Mouse (Mus musculus) A20 (cell line): ENCODE results near the gene Poldip2.
A peak's percentile ranks its signal among the peaks of the same experiment; 100 is the strongest.
"Not testable (repeated sequence)": the region's sequence is repeated elsewhere in the genome, so short reads cannot be mapped to it uniquely, and the experiment has no call there.

ENCODE experiments used
- DNase-seq: peaks from one replicate; pipeline ENCODE4 v3.0.0-alpha.2; 2011; ENCODE audit warnings: low read depth, low spot score

Gene Poldip2

DNA sequence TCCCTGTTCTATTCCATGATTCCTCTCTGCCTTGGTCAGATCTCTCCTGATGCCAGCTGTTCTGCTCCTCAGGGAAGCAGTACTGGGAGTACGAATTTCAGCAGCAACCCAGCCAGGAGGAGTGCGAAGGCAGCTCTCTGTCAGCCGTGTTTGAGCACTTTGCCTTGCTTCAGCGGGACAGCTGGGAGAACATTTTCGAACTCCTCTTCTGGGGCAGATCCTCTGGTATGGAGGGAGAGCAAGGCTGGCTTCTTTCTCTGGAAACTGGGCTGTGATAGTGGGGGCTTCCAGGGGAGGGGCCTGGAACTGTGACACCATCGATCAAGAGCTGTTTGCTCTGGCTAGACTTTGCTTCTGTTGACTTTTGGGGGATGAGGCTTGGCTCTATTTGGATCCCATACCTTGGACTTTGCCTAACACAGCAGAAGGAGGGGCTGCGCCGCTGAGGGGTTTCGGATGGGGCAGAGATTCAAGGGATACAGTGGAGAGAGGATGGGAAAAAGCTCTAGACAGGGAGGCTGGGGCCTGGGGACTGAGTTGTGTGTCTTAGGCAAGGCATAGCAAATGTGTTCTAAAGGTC is 11.3 kb upstream of the Poldip2 start:
- no peak for DNase-seq

DNA sequence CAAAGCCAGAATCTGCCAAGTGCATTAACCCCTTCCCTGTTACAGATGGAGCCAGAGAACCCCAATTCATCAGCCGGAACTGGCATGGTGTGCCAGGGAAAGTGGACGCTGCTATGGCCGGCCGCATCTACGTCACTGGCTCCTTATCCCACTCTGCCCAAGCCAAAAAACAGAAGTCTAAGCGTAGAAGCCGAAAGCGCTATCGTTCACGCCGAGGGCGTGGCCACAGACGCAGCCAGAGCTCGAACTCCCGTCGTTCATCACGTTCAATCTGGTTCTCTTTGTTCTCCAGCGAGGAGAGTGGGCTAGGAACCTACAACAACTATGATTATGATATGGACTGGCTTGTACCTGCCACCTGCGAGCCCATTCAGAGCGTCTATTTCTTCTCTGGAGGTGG is 10.5 kb upstream of the Poldip2 start:
- no peak for DNase-seq

DNA sequence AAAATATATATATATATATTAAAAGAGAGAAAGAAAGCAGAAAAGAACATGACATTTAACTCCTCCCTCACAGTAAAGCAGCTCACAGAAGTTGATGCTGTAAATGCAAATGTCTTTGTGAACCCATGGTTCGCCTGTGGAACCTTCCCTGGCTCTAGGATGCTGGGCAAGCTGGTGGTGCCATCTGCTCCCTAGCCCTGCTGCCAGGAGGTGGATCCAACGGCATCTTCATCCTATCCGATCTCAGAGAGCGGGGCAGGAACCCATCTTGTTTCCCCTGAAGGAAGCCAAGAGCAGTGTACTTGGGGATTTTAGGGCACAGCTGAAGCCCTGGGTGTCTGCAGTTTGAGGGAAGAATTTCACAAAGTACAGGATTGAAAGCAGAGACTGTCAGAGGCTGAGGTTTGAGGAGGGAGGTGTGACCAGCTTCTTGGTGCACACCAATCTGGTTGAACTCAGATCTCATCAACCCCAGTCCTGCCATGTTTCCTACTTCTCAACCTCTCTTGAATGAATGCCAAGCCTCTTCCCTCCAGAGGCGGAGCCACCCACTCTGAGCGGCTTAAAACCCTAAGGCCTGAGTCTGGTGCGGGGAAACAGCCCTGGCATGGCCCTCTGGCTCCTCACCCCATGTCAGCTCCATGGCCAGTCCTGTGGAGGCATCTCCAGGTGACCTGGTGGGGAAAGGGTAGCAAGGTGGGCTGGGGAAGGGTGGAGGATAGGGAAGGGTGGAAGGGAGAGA is 8.9 kb upstream of the Poldip2 start, which contains the start of gene Sebox:
Gene Sebox (plus strand): TSS at position 539 of the 742 bp plus-strand sequence.
- DNase-seq = no peak

DNA sequence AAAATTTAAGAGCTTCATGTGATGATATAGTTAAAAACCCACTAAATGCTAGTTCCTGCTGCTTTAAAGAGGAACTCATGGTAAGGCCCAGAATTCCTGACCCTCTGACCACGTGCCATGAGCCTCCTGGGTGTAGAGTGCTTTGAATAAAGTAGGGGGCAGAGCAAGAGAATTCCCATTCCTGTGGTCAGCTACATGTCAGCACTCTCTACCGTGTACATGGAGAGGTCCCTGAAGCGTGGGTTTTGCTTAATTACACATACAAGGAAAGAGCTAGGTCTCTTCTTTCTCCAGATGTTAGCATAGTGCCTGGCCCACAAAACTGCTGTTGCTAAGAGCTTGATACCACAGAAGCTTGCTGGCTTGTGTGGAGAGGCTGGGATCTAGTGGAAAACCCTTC is 6.6 kb upstream of the Poldip2 start:
- no peak for DNase-seq

DNA sequence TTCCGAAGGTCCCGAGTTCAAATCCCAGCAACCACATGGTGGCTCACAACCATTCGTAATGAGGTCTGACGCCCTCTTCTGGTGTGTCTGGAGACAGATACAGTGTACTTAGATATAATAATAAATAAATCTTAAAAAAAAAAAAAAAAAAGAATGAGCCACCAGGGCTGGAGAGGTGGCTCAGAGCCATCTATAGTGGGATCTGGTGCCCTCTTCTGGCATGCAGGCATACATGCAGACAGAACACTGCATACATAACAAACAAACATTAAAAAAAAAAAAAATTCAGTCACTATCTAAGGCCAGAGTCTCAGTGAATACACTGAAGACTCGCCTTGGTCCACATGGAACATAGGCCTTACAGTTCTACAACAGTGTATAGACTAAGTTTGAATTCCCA is 2.8 kb upstream of the Poldip2 start:
- peak; percentile 49 for DNase-seq

DNA sequence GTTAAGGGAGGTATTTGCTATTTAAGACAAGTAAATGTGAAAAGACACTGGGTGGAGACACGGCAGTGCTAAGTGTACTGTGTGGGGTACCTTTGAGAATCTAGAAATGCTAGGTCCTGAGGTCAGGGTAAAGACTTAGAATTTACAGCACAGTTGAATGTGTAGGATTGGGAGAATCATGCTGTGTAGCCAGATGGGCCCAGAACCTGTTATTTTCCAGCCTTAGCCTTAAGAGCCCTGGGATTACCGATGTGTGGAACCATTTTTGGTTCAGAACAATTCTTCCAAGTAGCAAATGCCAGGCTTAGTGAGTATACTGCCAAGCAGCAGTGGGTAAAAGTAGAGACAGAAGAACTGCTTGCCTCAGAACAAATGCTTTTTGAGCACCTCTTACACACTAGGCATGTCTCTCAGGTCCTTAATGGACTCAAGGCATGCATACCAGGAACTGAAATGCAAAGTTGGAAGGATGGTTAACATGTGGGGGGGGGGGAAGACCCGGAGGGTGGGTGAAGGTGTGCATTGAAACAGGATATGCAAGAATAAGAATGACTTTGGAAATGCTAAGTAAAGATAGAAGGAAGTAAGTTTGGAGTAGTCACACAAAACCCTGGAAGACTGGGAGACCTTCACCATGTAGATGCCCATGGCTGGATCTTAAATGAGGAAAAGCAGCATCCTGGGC is 1.3 kb downstream of the Poldip2 start:
- DNase-seq = peak; percentile 16

DNA sequence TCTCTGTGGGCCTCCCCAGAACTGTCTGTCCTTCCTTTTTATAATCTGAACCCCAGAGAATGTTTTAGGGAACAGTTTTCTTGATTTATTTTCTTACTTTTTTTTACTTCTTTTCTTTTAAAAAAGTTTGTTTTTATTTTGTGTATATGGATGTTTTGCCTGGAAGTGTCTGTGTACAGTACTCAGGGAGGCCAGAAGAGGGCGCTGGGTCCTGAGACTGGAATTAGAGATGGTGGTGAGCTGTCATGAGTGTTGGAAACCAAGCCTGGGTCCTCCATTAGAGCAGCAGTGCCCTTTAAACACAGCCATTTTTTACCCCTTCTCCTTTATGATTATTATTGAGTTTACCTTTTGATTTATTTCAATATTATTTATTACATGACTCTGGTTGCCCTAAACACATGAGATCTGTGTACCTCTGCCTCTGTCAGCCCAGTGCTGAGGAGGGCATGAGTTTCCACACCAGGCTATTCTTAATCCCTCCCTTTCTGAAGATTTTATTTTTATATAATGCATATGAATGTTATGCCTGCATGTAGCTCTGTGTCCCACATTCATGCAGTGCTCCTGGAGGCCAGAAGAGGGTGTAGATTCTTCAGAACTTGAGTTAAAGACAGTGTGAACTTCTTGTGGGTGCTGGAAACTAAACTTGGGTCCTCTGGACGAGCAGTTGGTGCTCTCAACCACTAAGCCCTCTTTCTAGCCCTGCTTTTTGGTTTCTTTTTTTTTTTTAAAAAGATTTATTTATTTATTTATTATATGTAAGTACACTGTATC is 3.7 kb downstream of the Poldip2 start:
- peak; percentile 37 for DNase-seq

DNA sequence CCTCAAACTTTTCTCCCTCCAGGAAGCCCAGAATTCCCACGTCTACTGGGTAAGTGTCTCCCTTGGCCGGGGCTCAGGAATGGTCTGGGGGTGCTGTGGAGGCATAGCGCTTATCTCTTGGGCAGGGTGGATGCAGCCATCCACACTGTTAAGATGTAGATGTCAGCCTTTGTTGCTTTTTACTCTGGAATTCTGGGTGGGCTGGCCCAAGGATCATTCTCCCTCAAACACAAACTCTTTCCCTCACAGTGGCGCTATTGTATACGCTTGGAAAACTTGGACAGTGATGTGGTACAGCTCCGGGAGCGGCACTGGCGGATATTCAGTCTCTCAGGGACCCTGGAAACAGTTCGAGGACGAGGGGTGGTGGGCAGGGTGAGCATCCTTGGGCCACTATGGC is 6.9 kb downstream of the Poldip2 start:
- no peak for DNase-seq

DNA sequence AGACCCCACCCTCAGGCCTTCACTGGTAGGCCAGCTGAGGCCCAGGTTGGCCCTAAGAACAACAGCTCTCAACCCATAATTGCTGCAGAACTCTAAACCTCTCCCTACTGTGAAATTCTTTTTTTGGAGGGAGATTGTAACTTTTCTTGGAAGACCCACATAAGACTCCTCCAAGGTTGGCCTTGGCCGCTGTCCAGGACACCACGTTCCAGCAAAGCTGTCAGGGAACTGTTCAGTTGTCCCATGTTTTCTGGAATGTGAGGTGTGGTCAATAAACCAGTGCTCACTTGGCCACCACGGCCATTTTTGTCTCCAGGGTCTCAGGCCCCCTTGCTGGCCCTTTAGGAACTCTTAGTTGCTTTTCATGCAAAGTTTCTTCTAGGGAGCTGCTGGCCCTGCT is 9.9 kb downstream of the Poldip2 start:
- DNase-seq = no peak

DNA sequence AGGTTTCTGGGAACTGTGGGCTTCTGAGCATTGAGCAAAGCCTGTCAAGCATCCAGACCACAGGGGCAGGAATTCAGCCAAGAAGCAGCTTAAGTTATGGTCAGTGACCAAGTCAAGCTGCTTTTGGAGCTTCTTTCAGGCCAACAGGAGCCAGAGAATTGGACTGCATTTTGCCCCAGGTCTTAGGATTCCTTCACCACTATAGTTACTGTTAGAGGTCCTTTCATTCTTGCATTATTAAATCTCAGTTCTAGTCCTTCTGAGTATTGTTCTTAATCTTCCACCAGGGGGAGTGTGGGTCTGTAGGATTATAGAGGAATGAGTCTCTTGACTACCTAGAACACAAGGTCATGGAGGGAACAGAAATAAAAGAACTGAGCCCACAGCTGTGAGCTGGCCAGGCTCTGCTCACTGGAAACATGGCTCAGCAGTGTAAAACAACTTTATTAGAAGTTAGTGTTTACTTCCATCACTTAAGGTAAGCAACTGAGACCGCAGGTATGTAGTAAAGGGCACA is 10.5 kb downstream of the Poldip2 start:
- peak; percentile 41 for DNase-seq

DNA sequence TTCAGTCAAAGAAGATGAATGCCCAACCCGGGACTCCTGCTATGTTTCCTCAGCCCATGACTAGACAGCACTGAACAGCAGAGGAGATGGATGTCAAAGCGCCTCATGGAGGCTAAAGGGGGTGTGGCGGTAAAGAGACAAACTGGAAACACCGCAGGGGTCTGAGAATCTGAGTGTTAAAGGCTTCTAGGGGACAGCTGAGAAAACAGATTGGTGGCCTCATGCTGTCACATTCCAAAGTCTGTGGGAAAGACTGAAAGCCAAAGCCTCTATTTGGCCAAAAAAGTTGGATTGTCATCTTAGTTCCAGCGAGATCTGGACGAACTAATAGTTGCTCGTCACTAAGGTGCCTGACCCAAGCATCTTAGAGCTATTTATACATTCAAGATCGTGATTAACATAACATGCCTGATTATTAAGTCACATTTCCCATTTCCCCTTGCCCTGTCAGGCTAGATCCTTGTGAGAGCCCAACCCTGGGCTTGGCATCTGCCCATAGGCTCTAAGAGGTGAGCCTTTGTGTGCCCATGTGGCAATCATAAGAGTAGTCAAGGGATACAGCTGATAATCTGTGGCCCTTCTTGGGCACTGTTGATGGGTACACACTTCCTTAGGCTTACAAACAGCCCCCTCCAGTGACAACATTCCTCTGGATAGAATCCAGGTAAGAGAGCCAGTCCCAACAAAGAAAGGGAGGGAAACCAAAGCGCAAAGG is 11.4 kb downstream of the Poldip2 start:
- DNase-seq = no peak

DNA sequence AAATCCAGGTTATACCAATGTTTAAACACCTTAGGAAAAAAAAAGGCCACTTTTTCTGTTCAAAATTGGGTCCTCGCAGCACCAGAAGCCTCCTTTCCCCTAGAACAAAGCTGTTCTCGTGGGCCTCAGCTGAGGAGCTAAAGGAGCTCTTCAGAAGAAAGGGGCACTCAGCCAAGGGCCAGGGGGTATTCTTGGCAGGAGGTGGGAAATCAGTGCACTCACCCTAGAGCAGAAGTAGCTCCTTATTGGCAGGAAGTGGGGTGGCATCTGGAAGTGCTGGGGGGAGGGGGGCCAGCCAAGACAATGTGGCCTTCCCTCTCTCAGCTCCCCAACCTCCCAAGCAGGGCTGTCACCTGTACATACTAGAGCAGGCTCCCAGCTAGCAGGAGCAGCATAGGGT is 12.8 kb downstream of the Poldip2 start:
- DNase-seq = no peak

DNA sequence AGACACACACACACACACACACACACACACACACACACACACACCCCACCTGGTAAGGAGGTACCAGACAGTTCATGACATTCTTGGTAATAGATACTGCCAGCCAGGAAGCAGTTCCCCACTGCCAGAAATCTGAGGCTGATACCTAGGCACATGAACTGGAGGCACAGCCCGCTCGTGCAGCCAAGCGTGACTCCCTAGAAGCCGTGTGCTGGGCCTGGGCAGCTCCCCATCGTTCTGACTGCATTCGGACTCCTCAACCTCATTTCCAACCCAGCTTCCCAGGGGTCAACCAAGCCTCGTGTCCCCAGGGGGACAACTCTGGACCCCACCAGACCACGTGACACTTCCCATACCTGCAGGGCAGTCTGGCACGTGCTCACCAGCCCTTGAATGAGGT is 16.7 kb downstream of the Poldip2 start:
- no peak for DNase-seq

DNA sequence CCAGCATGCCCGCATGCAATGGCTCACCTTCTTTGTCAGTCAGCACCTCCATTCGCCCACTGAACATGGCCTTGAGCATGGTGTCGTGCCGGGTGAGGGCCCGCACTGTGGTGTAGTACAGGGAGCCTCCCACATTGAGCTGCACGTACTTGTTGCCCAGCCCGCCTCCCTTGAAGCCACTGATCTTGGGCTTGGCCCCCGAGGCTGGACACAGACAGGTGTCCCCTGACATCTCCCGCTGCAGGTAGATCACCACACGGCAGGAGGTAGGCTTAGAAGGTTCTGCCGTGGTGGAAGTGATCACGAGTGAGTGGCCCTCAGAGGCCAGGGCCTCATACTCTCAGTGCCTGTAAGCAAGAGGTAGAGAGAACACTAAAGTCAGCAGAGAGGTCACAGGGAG is 18.0 kb downstream of the Poldip2 start:
- no peak for DNase-seq

DNA sequence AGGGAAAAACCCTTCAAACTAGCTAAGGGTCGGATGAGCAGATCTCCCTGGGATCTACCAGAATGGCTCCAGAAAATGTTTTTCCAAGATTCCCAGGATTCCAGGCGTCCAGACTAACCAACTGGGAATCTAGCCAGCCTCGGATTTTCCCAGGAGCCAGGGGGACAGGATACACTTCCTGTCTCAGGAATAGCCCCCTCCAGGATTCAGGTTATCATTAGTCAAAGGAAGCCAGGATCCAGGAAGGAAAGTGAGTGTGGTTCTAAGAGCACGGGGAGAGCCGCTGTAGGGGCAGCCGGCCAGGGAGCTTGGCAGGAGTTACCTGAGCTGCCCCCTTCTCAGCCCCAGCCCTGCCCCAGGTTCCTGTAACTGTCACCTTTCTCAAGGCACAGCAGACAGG is 19.1 kb downstream of the Poldip2 start:
- DNase-seq = no peak

DNA sequence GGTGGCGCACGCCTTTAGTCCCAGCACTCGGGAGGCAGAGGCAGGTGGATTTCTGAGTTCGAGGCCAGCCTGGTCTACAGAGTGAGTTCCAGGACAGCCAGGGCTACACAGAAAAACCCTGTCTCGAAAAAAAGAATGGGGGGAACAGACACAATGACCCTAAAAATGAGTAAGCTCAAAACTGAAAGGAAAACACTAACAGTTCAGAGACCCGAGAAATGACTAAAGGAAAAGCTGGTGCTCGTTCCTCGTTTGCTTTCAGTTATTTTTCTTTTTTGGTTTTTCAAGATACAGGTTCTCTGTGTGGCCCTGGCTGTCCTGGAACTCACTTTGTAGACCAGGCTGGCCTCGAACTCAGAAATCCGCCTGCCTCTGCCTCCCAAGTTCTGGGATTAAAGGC is 19.5 kb downstream of the Poldip2 start:
- DNase-seq = not testable (repeated sequence)

DNA sequence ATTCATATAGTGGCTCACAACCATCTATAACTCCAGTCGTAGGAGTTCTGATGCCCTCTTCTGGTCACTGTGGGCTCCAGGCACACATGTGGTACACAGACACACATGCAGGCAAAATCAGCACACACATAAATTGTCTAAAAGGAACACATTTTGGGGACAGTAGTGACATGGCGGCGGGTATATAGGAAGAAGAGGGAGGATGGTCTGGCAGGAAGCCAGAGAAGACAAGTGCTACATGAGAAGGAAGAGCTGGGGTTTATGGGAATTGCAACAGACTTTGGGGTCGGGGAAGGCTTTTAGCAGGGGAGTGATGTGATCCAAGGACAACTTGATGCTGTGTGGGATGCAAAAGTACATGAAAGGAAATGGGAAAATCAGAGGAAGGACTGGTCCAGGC is 22.5 kb downstream of the Poldip2 start:
- peak; percentile 29 for DNase-seq

DNA sequence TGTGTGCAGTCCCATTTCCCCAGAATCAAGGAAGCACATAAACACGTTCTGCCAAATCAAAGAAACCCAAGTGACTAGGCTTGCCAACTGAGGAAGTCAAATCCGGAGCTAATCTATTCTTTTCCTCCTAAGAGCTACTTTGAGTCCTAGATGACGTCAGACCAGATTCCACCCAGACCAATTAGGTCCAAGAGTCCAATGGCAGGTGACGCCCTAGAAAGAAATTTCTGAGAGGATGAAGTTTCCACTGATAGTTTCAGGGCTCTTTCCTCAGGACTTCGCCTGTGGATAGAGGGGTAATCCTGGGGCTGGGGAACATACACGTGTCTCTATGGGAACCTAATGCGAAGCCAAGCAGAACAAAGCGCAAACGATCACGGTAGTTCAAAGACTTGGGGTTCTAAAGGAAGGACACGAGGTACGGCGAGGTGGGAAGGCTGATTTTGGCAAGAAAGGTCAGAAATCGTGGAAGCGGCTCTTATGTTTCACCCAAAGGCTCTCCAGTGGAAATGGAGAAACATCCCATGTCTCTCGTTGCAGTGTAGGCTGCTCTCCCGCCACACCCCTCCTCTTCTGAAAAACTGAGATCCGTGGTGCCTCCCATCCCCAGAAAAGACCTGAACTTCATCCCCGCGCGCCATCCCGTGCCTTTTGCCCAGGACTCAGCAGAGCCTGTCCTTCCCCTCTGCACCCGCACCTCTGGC is 23.5 kb downstream of the Poldip2 start:
- DNase-seq = peak; percentile 77

DNA sequence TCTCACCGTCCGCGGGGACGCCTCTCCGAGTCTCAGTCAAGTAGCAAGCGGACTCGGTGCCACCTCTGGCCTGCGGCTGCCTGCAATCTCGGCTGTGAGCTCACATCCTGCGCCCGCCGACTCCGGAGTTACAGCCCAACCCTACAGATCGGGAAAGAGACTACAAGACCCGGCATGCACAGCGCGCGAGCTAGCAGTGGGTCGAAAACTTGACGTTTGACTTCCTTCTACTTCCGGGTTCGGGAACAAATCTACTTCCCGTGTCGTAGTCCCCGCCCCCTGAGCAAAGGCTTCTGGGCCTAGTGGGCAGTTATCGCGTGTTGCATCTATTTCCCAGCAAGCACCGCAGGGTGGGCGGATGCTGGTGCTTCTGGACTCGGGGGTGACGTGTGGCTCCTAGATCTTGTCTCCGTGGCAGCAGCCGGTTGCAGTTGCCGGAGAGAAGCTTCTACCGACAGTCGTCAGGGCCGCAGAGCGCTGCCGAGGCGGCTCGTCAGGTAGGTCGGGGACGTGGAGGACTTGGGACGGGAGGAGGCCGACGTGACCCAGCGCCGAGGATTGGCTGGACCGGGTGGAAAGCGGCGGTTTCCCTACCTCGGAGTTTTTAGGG is 24.2 kb downstream of the Poldip2 start, which contains the start of the genes Tnfaip1 and Ift20:
Gene Tnfaip1 (minus strand): TSS at position 253 of the 610 bp plus-strand sequence.
Gene Ift20 (plus strand): TSS at position 282 of the 610 bp plus-strand sequence.
- DNase-seq = peak; percentile 99

DNA sequence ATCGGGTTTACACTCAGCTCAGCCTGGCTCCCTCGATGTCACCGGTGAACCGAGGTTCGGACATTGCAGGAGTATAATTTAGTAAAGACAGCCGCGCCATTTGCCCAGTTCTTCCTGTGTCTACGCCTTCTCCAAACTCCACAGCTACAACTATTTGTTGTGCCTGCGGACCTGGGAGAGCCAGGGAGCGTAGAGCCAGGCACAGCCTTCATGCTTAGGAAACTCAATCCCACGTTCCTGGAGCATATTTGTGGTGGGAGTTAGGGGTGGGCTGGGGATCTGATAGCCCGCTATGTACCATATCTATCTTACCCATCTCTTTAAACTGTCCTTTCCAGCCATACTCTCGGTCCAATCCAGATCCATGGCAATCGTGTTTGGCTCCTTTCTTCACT is 24.7 kb downstream of the Poldip2 start:
- no peak for DNase-seq
